Mouse (Mus musculus): ENCODE data around the gene Grtp1. TPM values are rescaled to one million over a fixed set of nuclear protein-coding genes. Genes with fewer than 3 reads are reported as not detected.

Gene Grtp1
- polyA plus RNA-seq, 1 experiment = 1.7 TPM

DNA sequence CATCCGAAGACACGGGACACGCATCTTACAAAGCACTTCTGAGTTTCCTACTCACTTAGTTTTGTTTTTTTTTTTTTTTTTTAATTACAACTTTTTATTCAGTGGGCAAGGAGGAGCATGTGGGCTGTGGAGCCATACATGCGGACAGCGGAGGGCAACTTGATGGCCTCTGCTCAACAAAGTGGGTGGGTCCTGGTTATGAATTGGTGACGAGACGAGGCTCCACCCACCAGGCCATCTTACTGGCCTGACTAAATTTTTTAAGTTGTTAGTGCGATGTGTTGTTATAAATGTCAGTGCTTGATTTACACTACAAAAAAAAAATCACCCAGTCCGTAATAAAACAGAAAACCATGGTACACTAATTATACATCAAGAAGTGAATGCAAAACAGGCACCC lies 20.0 kb downstream of the Grtp1 start:
- DNase-seq = no peak
- Histone ChIP-seq H3K4me3 (ENCODE audit: control insufficient read depth, insufficient read depth, low read length) (no peak overlapping the region), H3K27me3 (ENCODE audit: control insufficient read depth, insufficient read depth, low read length) (no peaks in the 10 kb centered on the region), H3K4me1 (replicated peaks; ENCODE audit: control insufficient read depth, insufficient read depth, low read length) (no peaks in the 10 kb centered on the region), H3K36me3 (ENCODE audit: control insufficient read depth, insufficient read depth, low read length) (peaks cover 12% of the 10 kb centered on the region; the same call in 1 of the 2 replicates), H3K27ac (ENCODE audit: control insufficient read depth, insufficient read depth, low read length) (no peak overlapping the region)
- 84% methylated on average over 9 of the region's 9 CpGs for WGBS
- no peak for TF ChIP-seq POLR2A (IDR thresholded peaks at IDR 0.05; ENCODE audit: control insufficient read depth, extremely low read depth, insufficient read depth, low read length, poor library complexity)
- TF ChIP-seq CTCF (IDR thresholded peaks at IDR 0.05; ENCODE audit: borderline replicate concordance, control insufficient read depth, extremely low read depth, insufficient read depth, low read length, poor library complexity) = no peak

DNA sequence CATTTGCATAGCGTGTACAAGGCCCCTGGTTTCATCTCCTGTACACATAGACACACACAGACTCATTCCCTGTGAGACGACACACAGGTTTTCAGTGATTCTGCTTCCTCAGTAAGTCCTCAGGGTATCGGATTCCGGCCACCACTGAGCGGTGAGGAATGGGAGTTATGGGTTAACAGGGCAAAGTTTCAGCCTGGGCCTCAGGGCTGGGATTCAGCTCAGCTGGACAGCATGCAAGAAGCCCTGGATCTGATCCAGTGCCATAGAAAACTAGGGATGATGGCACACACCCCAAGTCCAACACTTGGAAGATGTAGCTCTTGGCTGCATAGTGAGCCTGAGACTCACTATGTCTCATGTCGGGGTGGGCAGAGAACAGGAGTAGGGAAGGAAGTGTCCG lies 20.5 kb downstream of the Grtp1 start:
- H3K4me1 ChIP-seq (replicated peaks; ENCODE audit: control insufficient read depth, insufficient read depth, low read length) = no peaks in the 10 kb centered on the region
- DNase-seq = no peak
- no peak overlapping the region for H3K27ac ChIP-seq (ENCODE audit: control insufficient read depth, insufficient read depth, low read length)
- H3K27me3 ChIP-seq (ENCODE audit: control insufficient read depth, insufficient read depth, low read length) = no peaks in the 10 kb centered on the region
- peaks cover 16% of the 10 kb centered on the region; the same call in 1 of the 2 replicates for H3K36me3 ChIP-seq (ENCODE audit: control insufficient read depth, insufficient read depth, low read length)
- TF ChIP-seq CTCF (IDR thresholded peaks at IDR 0.05; ENCODE audit: borderline replicate concordance, control insufficient read depth, extremely low read depth, insufficient read depth, low read length, poor library complexity) (no peak), POLR2A (IDR thresholded peaks at IDR 0.05; ENCODE audit: control insufficient read depth, extremely low read depth, insufficient read depth, low read length, poor library complexity) (no peak)
- WGBS = 82% methylated on average over 7 of the region's 7 CpGs
- H3K4me3 ChIP-seq (ENCODE audit: control insufficient read depth, insufficient read depth, low read length) = no peak overlapping the region

DNA sequence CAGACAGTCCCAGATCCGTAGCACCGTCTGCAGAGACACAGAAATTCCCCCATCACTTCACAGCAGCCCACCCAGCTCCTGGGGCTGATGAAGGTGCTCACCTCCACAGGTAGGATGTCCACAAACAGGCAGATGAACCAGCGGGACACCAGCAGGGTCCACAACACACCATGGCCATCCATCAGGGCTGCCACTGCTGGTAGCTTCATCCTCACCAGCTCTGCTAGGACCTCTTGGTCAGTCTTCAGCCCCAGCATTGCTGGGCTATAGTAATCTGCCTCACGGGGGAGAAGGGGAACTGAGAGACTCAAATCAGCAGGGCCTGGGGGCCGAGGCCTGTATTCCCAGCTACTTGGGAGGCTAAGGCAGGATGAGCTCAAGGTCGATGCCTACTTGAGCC lies 20.9 kb downstream of the Grtp1 start:
- TF ChIP-seq CTCF (IDR thresholded peaks at IDR 0.05; ENCODE audit: borderline replicate concordance, control insufficient read depth, extremely low read depth, insufficient read depth, low read length, poor library complexity) = no peak
- TF ChIP-seq POLR2A (IDR thresholded peaks at IDR 0.05; ENCODE audit: control insufficient read depth, extremely low read depth, insufficient read depth, low read length, poor library complexity) = no peak
- 75% methylated on average over 6 of the region's 6 CpGs for WGBS
- Histone ChIP-seq H3K36me3 (ENCODE audit: control insufficient read depth, insufficient read depth, low read length) (peaks cover 20% of the 10 kb centered on the region; the same call in 1 of the 2 replicates), H3K4me3 (ENCODE audit: control insufficient read depth, insufficient read depth, low read length) (no peak overlapping the region), H3K27ac (ENCODE audit: control insufficient read depth, insufficient read depth, low read length) (no peak overlapping the region), H3K27me3 (ENCODE audit: control insufficient read depth, insufficient read depth, low read length) (no peaks in the 10 kb centered on the region), H3K4me1 (replicated peaks; ENCODE audit: control insufficient read depth, insufficient read depth, low read length) (no peaks in the 10 kb centered on the region)
- DNase-seq = no peak

DNA sequence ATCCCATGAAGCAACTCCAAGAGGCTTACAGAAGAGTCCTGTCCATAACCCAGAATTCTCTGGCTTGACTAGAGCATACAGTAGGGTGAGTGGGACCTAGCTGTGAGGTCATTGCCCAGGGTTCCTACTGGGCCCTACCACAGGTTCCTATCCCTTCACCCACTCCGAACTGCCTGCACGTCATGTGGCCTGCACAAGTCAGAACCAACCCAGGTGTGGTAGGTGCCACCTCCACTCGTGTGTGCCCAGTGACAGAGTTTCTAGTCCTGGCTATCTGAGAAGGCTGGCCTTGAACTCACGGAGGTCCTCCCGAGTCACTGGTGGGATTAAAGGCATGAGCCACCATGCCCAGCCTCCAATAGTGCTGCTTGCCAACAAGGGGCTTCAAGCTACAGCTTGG lies 22.3 kb downstream of the Grtp1 start:
- H3K4me1 ChIP-seq (replicated peaks; ENCODE audit: control insufficient read depth, insufficient read depth, low read length) = no peaks in the 10 kb centered on the region
- H3K36me3 ChIP-seq (ENCODE audit: control insufficient read depth, insufficient read depth, low read length) = peaks cover 33% of the 10 kb centered on the region
- no peak for DNase-seq
- H3K4me3 ChIP-seq (ENCODE audit: control insufficient read depth, insufficient read depth, low read length) = no peak overlapping the region
- TF ChIP-seq CTCF (IDR thresholded peaks at IDR 0.05; ENCODE audit: borderline replicate concordance, control insufficient read depth, extremely low read depth, insufficient read depth, low read length, poor library complexity) (no peak), POLR2A (IDR thresholded peaks at IDR 0.05; ENCODE audit: control insufficient read depth, extremely low read depth, insufficient read depth, low read length, poor library complexity) (no peak)
- WGBS = 95% methylated on average over 5 of the region's 5 CpGs
- H3K27ac ChIP-seq (ENCODE audit: control insufficient read depth, insufficient read depth, low read length) = no peak overlapping the region
- H3K27me3 ChIP-seq (ENCODE audit: control insufficient read depth, insufficient read depth, low read length) = no peaks in the 10 kb centered on the region

DNA sequence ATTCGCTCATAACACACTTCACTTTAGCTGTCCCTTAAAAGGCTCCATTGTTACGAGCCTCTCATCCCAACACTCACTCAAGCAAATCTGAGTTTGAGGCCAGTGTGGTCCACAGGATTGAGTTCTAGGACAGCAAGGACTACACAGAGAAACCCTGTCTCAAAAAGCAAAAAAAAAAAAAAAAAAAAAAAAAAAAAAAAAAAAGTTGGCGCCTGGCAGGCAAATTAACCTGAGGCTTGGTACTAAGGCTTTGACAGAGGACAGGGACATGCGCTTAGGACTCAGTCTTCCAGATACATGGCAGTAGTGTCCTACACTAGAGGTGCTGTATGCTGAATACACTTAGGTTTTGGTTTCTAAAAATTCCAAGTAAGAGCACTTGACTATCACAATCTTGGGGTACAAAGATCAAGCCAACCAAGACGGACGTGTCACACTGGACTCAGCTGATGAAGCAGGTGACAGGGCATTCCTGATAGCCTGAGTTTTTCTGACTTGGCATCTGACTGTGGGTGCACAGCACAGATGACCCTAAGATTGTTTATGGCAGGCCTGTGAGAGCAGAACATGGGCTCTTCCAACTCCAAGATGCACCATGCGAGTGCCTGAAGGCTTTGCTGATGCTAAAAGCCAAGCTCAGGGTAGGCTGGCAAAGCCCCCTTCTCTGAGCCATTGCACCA lies 23.1 kb downstream of the Grtp1 start:
- no peak for DNase-seq
- H3K27ac ChIP-seq (ENCODE audit: control insufficient read depth, insufficient read depth, low read length) = no peak overlapping the region
- no peaks in the 10 kb centered on the region for H3K27me3 ChIP-seq (ENCODE audit: control insufficient read depth, insufficient read depth, low read length)
- TF ChIP-seq POLR2A (IDR thresholded peaks at IDR 0.05; ENCODE audit: control insufficient read depth, extremely low read depth, insufficient read depth, low read length, poor library complexity) = no peak
- no peak for TF ChIP-seq CTCF (IDR thresholded peaks at IDR 0.05; ENCODE audit: borderline replicate concordance, control insufficient read depth, extremely low read depth, insufficient read depth, low read length, poor library complexity)
- H3K4me3 ChIP-seq (ENCODE audit: control insufficient read depth, insufficient read depth, low read length) = no peak overlapping the region
- peaks cover 41% of the 10 kb centered on the region for H3K36me3 ChIP-seq (ENCODE audit: control insufficient read depth, insufficient read depth, low read length)
- H3K4me1 ChIP-seq (replicated peaks; ENCODE audit: control insufficient read depth, insufficient read depth, low read length) = no peaks in the 10 kb centered on the region
- 95% methylated on average over 7 of the region's 7 CpGs for WGBS

DNA sequence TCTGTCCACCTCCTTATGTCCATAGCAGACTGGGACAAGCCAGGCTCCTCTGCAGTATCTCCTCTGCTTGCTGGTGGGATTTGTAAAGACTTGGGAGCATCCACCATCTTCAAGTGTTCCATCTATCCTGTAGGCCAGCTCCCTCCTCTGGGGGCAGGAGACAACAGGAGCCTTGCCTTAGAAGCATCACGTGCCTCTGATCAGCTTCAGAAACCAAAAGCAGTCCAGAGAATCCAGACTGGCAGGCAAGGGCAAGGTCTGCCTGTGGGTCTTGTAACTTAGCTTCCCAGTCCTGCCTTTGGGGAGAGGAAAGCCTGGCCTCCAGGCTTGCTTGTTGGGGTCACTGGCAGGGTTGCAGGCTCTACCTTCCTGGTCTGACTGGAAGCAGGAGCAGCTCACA lies 24.8 kb downstream of the Grtp1 start:
- WGBS = 93% methylated on average over 1 of the region's 1 CpGs
- peaks cover 51% of the 10 kb centered on the region for H3K36me3 ChIP-seq (ENCODE audit: control insufficient read depth, insufficient read depth, low read length)

More for the DNA sequence above, 24.8 kb downstream of the Grtp1 start:
- H3K27me3 ChIP-seq (ENCODE audit: control insufficient read depth, insufficient read depth, low read length) = no peaks in the 10 kb centered on the region
- H3K4me1 ChIP-seq (replicated peaks; ENCODE audit: control insufficient read depth, insufficient read depth, low read length) = no peaks in the 10 kb centered on the region
- TF ChIP-seq POLR2A (IDR thresholded peaks at IDR 0.05; ENCODE audit: control insufficient read depth, extremely low read depth, insufficient read depth, low read length, poor library complexity) (no peak), CTCF (IDR thresholded peaks at IDR 0.05; ENCODE audit: borderline replicate concordance, control insufficient read depth, extremely low read depth, insufficient read depth, low read length, poor library complexity) (no peak)
- no peak overlapping the region for H3K27ac ChIP-seq (ENCODE audit: control insufficient read depth, insufficient read depth, low read length)
- DNase-seq = no peak
- no peak overlapping the region for H3K4me3 ChIP-seq (ENCODE audit: control insufficient read depth, insufficient read depth, low read length)
